Mouse (Mus musculus) cerebellum, postnatal 4 days (tissue): ENCODE data around the gene Rps27l.

Experiments used
- DNase-seq, 2 experiments: peaks; one replicate each; pipeline ENCODE4 v3.0.0; 2022; ENCODE audit warnings: low spot score in 2 of 2, mixed read lengths in 1 of 2

Rps27l gene

GRCm38 (mm10) chr9:66919981-66920380 is 25.9 kb upstream of the Rps27l start:
- peak in 1 of 2 experiments; percentile 13 for DNase-seq

- no peak for DNase-seq
Observed at GRCm38 (mm10) chr9:66920488-66921279, 25.2 kb upstream of the Rps27l start.

- no peak for DNase-seq
Observed at GRCm38 (mm10) chr9:66922076-66922475, 23.8 kb upstream of the Rps27l start.

GRCm38 (mm10) chr9:66925853-66926252 is 20.0 kb upstream of the Rps27l start:
- DNase-seq, result no peak

- no peak for DNase-seq
Observed at GRCm38 (mm10) chr9:66927696-66928402, 18.0 kb upstream of the Rps27l start.

GRCm38 (mm10) chr9:66930351-66930750 is 15.5 kb upstream of the Rps27l start:
- DNase-seq, result no peak

- peak in 1 of 2 experiments; percentile 12 for DNase-seq
Observed at GRCm38 (mm10) chr9:66933869-66934808, 11.7 kb upstream of the Rps27l start.

GRCm38 (mm10) chr9:66937507-66937906 is 8.4 kb upstream of the Rps27l start:
- DNase-seq, result peak in 1 of 2 experiments; percentile 41

GRCm38 (mm10) chr9:66938836-66939235 is 7.0 kb upstream of the Rps27l start:
- no peak for DNase-seq

GRCm38 (mm10) chr9:66945161-66945560 is 725 bp upstream of the Rps27l start:
- DNase-seq, result no peak

GRCm38 (mm10) chr9:66948536-66948935 is 2.6 kb downstream of the Rps27l start:
- no peak for DNase-seq

- DNase-seq, result no peak
Observed at GRCm38 (mm10) chr9:66952321-66952720, 6.4 kb downstream of the Rps27l start.

- no peak for DNase-seq
Observed at GRCm38 (mm10) chr9:66952886-66953285, 7.0 kb downstream of the Rps27l start.

GRCm38 (mm10) chr9:66957451-66957850 is 11.6 kb downstream of the Rps27l start:
- DNase-seq, result no peak

GRCm38 (mm10) chr9:66961478-66961877 is 15.6 kb downstream of the Rps27l start:
- no peak for DNase-seq

GRCm38 (mm10) chr9:66967492-66967891 is 21.6 kb downstream of the Rps27l start:
- no peak for DNase-seq

GRCm38 (mm10) chr9:66971116-66971515 is 25.2 kb downstream of the Rps27l start:
- no peak for DNase-seq

GRCm38 (mm10) chr9:66974721-66975225 is 28.9 kb downstream of the Rps27l start:
- DNase-seq, result peak; percentile 54 to 73

GRCm38 (mm10) chr9:66975239-66975645 is 29.4 kb downstream of the Rps27l start, which contains the start of gene Lactb:
Lactb (minus strand) TSS chr9:66975484.
- DNase-seq, result peak; percentile 83 to 94

GRCm38 (mm10) chr9:66977121-66977520 is 31.2 kb downstream of the Rps27l start:
- no peak for DNase-seq

GRCm38 (mm10) chr9:66977982-66978381 is 32.1 kb downstream of the Rps27l start:
- no peak for DNase-seq

GRCm38 (mm10) chr9:66978468-66978867 is 32.6 kb downstream of the Rps27l start:
- no peak for DNase-seq
